Mouse (Mus musculus): ENCODE data around the gene Cdk5r2. TPM values are rescaled to one million over a fixed set of nuclear protein-coding genes. Genes with fewer than 3 reads are reported as not detected.

Gene Cdk5r2
- polyA plus RNA-seq (2017; shearing (Covaris generic)), result not detected

DNA sequence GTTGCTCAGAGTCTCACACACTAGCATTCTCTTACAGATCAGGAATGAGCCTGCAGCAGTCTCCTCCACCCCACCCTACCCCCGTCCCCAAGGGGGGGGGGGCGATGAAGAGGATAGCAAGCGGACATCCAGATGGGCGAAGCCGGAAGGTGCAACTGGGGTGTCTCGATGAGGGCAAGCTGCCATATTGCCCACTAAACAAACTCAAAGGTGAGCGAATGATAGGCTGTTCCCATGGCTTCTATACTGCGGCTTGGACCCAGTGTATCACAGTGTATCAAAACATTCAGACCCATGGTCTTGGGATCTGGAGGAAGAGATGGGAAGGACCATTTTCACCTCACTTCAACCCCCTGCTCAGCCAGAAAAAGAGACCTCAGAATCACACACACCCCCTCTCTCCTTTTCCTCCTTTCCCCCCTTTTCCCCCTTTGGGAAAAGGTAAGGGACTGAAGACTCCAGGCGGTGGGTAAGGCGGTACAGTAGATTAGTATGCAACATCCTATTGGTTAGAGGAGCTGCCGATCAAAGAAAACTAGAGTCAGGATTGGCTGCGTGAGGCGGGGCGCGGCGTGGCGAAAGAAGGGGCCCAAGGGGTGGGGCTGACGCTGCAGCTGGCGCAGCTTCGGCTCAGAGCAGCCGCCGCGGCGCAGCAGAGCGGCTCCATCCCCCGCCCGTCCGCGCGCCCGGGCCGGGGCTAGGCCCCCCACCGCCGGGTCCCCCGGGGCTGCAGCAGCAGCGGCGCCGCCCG, at the start of gene Cdk5r2:
Cdk5r2 (plus strand) TSS at position 629 of the 751 bp plus-strand sequence.

DNA sequence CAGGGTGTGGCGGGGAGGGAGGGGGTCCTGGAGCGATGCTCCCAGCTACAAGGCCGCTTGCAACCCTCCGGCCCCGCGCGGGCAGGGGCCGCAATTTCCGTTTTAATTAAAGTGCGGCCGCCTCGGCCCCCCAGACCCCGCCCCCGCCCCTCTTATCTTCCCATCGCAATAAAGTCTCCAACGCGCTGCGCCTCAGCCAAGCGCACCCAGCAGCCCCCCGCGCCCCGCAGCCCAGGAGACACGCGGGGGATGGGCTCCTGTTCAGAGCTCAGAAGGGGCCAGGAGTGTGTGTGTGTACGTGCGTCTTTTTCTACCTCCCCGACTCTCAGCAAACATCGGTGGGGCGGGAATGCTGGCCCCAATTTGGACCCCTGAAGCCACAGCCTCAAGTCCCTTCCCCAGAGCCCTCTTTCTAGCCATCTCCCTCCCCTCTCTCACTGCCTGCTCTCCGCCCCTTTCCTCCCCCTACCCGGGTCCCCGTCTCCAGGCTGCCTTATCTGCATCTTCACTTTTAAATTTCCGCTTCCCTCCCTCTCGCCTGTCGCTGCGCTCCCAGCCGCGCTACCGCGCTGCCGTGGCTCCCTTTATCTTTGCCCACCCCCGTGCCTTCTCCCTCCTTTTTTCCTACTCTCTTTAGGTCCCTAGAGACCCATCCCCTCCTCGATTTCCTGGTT, 30.8 kb downstream of the Cdk5r2 start, which contains the start of gene Fev:
Fev (minus strand) TSS at position 51 of the 674 bp plus-strand sequence.

DNA sequence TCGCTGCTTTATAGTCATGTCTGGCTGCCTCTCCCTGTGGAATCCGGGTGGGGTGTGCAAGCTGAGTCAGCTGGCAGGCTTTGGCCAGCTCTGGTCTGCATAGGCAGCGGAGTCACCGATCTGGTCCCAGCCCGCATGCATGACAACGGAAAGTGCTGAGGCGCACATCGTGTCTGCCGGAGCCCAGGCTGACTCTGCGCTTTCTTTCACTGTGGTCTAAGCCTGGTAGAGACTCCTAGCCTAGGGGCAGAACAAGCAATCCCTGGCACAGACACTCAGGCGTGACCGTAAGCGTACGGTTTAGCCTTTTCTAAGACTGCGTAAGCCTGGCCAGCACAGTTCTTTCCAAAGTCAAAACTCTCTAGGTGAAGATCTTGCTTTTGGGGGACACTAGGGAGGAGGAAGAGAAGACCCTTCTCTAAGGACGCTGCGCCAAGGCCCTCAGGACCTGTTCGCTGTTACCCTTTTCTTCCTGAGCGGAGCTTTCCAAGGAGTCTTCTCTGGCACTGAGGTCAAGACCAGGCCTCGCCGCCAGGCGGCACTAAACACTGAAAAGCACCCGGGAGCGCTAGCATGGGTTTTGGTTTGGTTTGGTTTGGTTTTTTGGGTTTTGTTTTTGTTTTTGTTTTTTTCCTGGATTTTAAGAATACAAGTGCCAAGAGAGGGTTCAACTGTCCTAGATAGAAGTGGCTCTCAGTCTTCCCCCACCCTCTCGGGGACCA, 38.6 kb downstream of the Cdk5r2 start, which contains the start of gene Cryba2:
Cryba2 (minus strand) TSS at position 10 of the 722 bp plus-strand sequence.

Other genes with a start within 250 kb of the Cdk5r2 start
- gene Ttll4, start 193.2 kb upstream of the Cdk5r2 start, polyA plus RNA-seq (2017; shearing (Covaris generic)), result 10 to 100 TPM; 22.4 to 30.3 TPM
- gene Cyp27a1, start 141.4 kb upstream of the Cdk5r2 start, polyA plus RNA-seq (2017; shearing (Covaris generic)), result under 1 TPM in 1 of 2 experiments, not detected in 1; 0.64 TPM
- not detected for gene Prkag3, start 105.7 kb upstream of the Cdk5r2 start, polyA plus RNA-seq (2017; shearing (Covaris generic))
- under 1 TPM in 1 of 2 experiments, not detected in 1; 0.42 TPM for gene Wnt6, start 83.0 kb upstream of the Cdk5r2 start, polyA plus RNA-seq (2017; shearing (Covaris generic))
- gene Wnt10a, start 63.4 kb upstream of the Cdk5r2 start, polyA plus RNA-seq (2017; shearing (Covaris generic)), result 1 to 10 TPM; 1.8 to 3.5 TPM
- gene Fev, start 30.5 kb downstream of the Cdk5r2 start, polyA plus RNA-seq (2017; shearing (Covaris generic)), result under 1 TPM in 1 of 2 experiments, not detected in 1; 0.62 TPM
- not detected for gene Cryba2, start 38.2 kb downstream of the Cdk5r2 start, polyA plus RNA-seq (2017; shearing (Covaris generic))
- under 1 TPM; 0.06 to 0.83 TPM for gene Cfap65, start 80.7 kb downstream of the Cdk5r2 start, polyA plus RNA-seq (2017; shearing (Covaris generic))
- gene Ihh, start 96.7 kb downstream of the Cdk5r2 start, polyA plus RNA-seq (2017; shearing (Covaris generic)), result under 1 TPM; 0.23 to 0.78 TPM

All from inflammation-experienced regulatory T-cells (primary cell).